Mouse (Mus musculus) lung, postnatal 0 days (tissue): ENCODE results near the gene Sipa1l1. TPM values are rescaled to one million over a fixed set of nuclear protein-coding genes. Genes with fewer than 3 reads are reported as not detected.
"Not testable (repeated sequence)": the region's sequence is repeated elsewhere in the genome, so short reads cannot be mapped to it uniquely, and the experiment has no call there.

Experiments
- ATAC-seq: fragments of 200-750 bp; cut with Nextera tagmentation; 2 replicates; pipeline ENCODE4 v1.8.0; 2017; ENCODE audit warnings: moderate library complexity
- DNase-seq: peaks from one replicate; pipeline ENCODE4 v3.0.0-alpha.2; 2016; ENCODE audit warnings: low spot score
- H3K27ac ChIP-seq: fragments of 300-500 bp; sonication (generic); 2 replicates; pipeline ENCODE4 v1.5.1; 2014; ENCODE audit warnings: antibody characterized with exemption, mild to moderate bottlenecking, low read length, mixed read lengths
- H3K27me3 ChIP-seq: fragments of 300-500 bp; sonication (generic); replicated peaks from 2 replicates; pipeline ENCODE4 v1.6.1; 2014; ENCODE audit warnings: low read length, mixed read lengths; ENCODE audit not compliant: insufficient read depth
- H3K36me3 ChIP-seq: fragments of 300-500 bp; sonication (generic); 2 replicates; pipeline ENCODE4 v1.6.1; 2014; ENCODE audit warnings: low read length, mixed read lengths; ENCODE audit not compliant: insufficient read depth
- H3K4me1 ChIP-seq: fragments of 300-500 bp; sonication (generic); 2 replicates; pipeline ENCODE4 v1.6.1; 2014; ENCODE audit warnings: antibody characterized with exemption, low read depth, low read length, mixed read lengths; ENCODE audit not compliant: insufficient read depth
- H3K4me2 ChIP-seq: fragments of 300-500 bp; sonication (generic); replicated peaks from 2 replicates; pipeline ENCODE4 v1.6.1; 2014; ENCODE audit warnings: low read depth, mild to moderate bottlenecking, low read length, moderate library complexity, mixed read lengths
- H3K4me3 ChIP-seq: fragments of 300-500 bp; sonication (generic); 2 replicates; pipeline ENCODE4 v1.5.1; 2014; ENCODE audit warnings: low read depth, low read length
- H3K9ac ChIP-seq: fragments of 300-500 bp; sonication (generic); replicated peaks from 2 replicates; pipeline ENCODE4 v1.6.1; 2014; ENCODE audit warnings: low read depth, mild to moderate bottlenecking
- H3K9me3 ChIP-seq: fragments of 300-500 bp; sonication (generic); 2 replicates; pipeline ENCODE4 v1.6.1; 2016; ENCODE audit warnings: low read length, mixed read lengths
- CTCF ChIP-seq: IDR thresholded peaks from 2 replicates; pipeline ENCODE4 v1.5.1; 2016; ENCODE audit warnings: antibody characterized with exemption, mild to moderate bottlenecking
- EP300 ChIP-seq: IDR thresholded peaks from 2 replicates; pipeline ENCODE4 v1.6.1; 2016; ENCODE audit warnings: antibody characterized with exemption, mild to moderate bottlenecking, control low read depth
- whole genome bisulfite sequencing: fragments of 180-500 bp; shearing (Covaris S2); extraction: QIAGEN DNeasy Blood & Tissue Kit; methylation state at CpG from one replicate; pipeline ENCODE4 v1.1.7; 2014; 5-methylcytosine and 5-hydroxymethylcytosine counted together
- polyA plus RNA-seq: library from polyadenylated mRNA; unstranded; fragments of >200 nt; fragmentation: Nextera tagmentation; extraction: Ambion mirVana; gene quantifications from 2 replicates; pipeline ENCODE4 v1.2.1, GENCODE M21; 2015

Gene Sipa1l1
- polyA plus RNA-seq, 1 experiment from 2014 or later: 10.2 TPM

- 58% methylated on average over 2 of the region's 2 CpGs for WGBS
- no peaks in the 10 kb centered on the region for H3K9me3 ChIP-seq
- ATAC-seq: no peak
- H3K36me3 ChIP-seq: no peaks in the 10 kb centered on the region
- no peak overlapping the region for H3K4me2 ChIP-seq
- no peak for DNase-seq
- H3K4me1 ChIP-seq: no peaks in the 10 kb centered on the region
- H3K9ac ChIP-seq: no peak overlapping the region
- no peaks in the 10 kb centered on the region for H3K27me3 ChIP-seq
- TF ChIP-seq EP300: no peak
- TF ChIP-seq CTCF: no peak
- no peak overlapping the region for H3K27ac ChIP-seq
- H3K4me3 ChIP-seq: no peak overlapping the region
Measured at GRCm38 (mm10) chr12:82485466-82485865, 316.3 kb downstream of the Sipa1l1 start.

DNA sequence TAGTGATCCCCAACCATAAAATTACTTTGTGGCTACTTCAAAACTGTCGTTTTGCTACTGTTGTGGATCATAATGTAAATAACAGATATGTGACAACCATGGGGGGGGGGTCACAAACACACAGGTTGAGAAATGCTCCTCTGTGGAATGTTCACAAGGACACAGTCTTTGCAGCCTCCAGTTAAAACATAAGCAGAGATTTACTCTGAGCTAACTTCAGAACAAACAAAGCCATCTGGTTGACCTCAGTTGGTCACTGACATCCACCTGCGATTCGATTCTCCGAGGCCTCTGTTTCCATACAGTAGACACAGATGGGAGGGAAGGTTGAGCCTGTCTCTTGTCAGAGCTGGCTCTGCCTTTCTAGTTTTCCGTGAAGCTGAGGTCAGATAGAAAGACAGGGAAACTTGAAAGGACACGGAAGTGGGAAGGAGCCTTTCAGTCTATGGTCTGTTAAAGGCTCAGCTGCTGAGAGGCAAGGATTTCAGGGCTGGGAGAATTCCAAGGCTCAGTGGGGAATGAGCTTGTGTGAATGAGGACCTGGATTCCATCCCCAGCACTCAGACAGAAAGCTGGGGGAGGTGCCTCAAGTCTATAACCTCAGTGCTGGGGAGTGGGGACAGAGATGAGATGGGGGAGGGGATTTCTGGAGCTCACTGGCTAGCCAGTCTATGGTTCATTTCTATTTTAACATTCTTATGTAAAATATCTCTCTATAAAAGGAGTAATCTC lies 317.9 kb downstream of the Sipa1l1 start:
- no peaks in the 10 kb centered on the region for H3K36me3 ChIP-seq
- no peak overlapping the region for H3K4me3 ChIP-seq
- TF ChIP-seq CTCF (no peak), EP300 (no peak)
- 47% methylated on average over 6 of the region's 6 CpGs for WGBS
- ATAC-seq (no peak), DNase-seq (no peak)
- H3K4me2 ChIP-seq: no peak overlapping the region
- H3K27ac ChIP-seq: no peak overlapping the region
- H3K9ac ChIP-seq: no peak overlapping the region
- H3K9me3 ChIP-seq: no peaks in the 10 kb centered on the region
- H3K4me1 ChIP-seq: no peaks in the 10 kb centered on the region
- H3K27me3 ChIP-seq: no peaks in the 10 kb centered on the region

GRCm38 (mm10) chr12:82489093-82489492 lies 320.0 kb downstream of the Sipa1l1 start:
- Histone ChIP-seq H3K4me1 (no peaks in the 10 kb centered on the region), H3K36me3 (no peaks in the 10 kb centered on the region), H3K4me3 (no peak overlapping the region), H3K9me3 (no peaks in the 10 kb centered on the region), H3K9ac (no peak overlapping the region), H3K27ac (peak overlapping the region; percentile 66; the same call in 1 of the 2 replicates), H3K4me2 (no peak overlapping the region), H3K27me3 (no peaks in the 10 kb centered on the region)
- peak; percentile 69 for TF ChIP-seq CTCF
- no peak for TF ChIP-seq EP300
- DNase-seq (peak; percentile 59), ATAC-seq (peak; percentile 59)
- WGBS: 37% methylated on average over 4 of the region's 4 CpGs

GRCm38 (mm10) chr12:82489621-82490020 lies 320.5 kb downstream of the Sipa1l1 start:
- Histone ChIP-seq H3K4me2 (no peak overlapping the region), H3K27me3 (no peaks in the 10 kb centered on the region), H3K4me1 (no peaks in the 10 kb centered on the region), H3K9me3 (no peaks in the 10 kb centered on the region), H3K36me3 (no peaks in the 10 kb centered on the region), H3K4me3 (no peak overlapping the region), H3K9ac (no peak overlapping the region), H3K27ac (no peak overlapping the region; the same call in 1 of the 2 replicates)
- DNase-seq (peak; percentile 79), ATAC-seq (peak; percentile 81)
- no peak for TF ChIP-seq CTCF
- TF ChIP-seq EP300: peak; percentile 98
- 32% methylated on average over 7 of the region's 7 CpGs for WGBS

GRCm38 (mm10) chr12:82492456-82492855 lies 323.3 kb downstream of the Sipa1l1 start:
- ATAC-seq (no peak), DNase-seq (no peak)
- WGBS: 57% methylated on average over 9 of the region's 9 CpGs
- Histone ChIP-seq H3K9me3 (no peaks in the 10 kb centered on the region), H3K4me2 (no peak overlapping the region), H3K27me3 (no peaks in the 10 kb centered on the region), H3K36me3 (no peaks in the 10 kb centered on the region), H3K9ac (no peak overlapping the region), H3K4me1 (no peaks in the 10 kb centered on the region), H3K4me3 (no peak overlapping the region), H3K27ac (no peak overlapping the region)
- no peak for TF ChIP-seq EP300

DNA sequence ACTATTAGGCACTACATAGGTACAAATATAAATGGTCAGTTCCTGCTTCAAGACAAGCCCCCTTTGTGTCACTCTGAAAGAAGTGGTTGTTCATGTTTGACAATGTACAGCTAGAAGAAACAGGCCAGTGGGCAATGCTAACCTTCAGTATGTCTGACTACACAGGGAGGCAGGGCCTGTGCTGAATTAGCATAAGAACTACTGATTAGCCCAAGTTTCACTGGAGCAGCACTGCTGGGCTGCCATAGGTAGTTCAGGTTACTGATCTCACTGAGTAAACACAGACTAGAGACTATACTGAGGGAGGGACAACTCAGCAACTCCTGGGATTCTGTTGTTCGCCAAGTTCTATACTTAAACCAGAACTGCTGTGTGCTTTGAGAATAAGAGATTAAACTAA lies 324.1 kb downstream of the Sipa1l1 start:
- H3K36me3 ChIP-seq, H3K4me2 ChIP-seq, DNase-seq, H3K4me1 ChIP-seq, H3K27ac ChIP-seq, H3K4me3 ChIP-seq, H3K9me3 ChIP-seq, H3K9ac ChIP-seq, H3K27me3 ChIP-seq: not testable (repeated sequence)
- peak; percentile 81 for ATAC-seq
- WGBS: 25% methylated on average over 1 of the region's 1 CpGs
